Mouse (Mus musculus) B cell, adult 2 months (primary cell): Measurements from ENCODE around the gene Ptafr.
A peak's percentile ranks its signal among the peaks of the same experiment; 100 is the strongest.
"Not testable (repeated sequence)": the region's sequence is repeated elsewhere in the genome, so short reads cannot be mapped to it uniquely, and the experiment has no call there.

Experiments
- DNase-seq, 2 experiments: peaks; one replicate each; pipeline ENCODE4 v3.0.0; 2022

Ptafr gene

GRCm38 (mm10) chr4:132563261-132563660 is 606 bp upstream of the Ptafr start:
- DNase-seq = no peak

GRCm38 (mm10) chr4:132565089-132565747 is 1.4 kb downstream of the Ptafr start:
- DNase-seq = no peak

- no peak for DNase-seq
Measured at GRCm38 (mm10) chr4:132567361-132567779, 3.5 kb downstream of the Ptafr start.

DNA sequence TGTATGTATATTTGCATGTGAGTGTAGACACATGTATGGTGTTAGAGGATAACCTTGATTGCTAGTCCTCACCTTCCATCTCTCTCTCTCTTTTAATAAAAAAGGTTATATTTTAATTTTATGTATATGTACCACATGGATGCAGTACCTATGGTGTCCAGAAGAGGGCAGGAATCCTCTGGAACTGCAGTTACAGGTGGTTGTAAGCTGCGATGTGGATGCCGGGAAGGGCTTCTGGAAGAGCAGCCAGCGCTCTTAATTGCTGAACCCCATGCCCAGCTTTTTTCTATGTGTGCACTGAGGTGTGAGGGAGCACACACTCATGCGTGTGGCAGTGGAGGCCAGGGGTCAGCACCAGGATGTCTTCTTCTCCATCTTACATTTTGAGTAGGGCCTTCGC is 5.2 kb downstream of the Ptafr start:
- peak; percentile 54 to 55 for DNase-seq

DNA sequence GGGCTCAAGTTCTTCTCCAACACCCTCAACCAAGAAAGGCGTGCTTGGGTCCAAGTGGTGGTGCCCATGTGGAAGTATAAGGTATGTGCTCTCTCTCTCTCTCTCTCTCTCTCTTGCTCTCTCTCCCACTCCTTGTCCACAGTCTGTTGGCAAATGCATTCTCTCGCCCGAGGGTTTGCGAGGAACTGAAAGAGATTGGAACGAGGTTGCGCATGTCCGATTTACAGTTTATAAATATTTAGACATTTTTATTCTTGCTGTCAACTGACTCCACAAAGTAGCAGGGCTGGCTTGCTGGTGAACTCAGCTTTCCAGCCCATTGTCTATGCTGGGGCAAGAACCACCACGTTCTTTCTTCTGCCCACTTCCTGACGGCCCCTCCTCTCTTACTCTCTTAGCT is 7.3 kb downstream of the Ptafr start:
- DNase-seq = no peak

GRCm38 (mm10) chr4:132573327-132573726 is 9.5 kb downstream of the Ptafr start:
- peak; percentile 28 to 32 for DNase-seq

DNA sequence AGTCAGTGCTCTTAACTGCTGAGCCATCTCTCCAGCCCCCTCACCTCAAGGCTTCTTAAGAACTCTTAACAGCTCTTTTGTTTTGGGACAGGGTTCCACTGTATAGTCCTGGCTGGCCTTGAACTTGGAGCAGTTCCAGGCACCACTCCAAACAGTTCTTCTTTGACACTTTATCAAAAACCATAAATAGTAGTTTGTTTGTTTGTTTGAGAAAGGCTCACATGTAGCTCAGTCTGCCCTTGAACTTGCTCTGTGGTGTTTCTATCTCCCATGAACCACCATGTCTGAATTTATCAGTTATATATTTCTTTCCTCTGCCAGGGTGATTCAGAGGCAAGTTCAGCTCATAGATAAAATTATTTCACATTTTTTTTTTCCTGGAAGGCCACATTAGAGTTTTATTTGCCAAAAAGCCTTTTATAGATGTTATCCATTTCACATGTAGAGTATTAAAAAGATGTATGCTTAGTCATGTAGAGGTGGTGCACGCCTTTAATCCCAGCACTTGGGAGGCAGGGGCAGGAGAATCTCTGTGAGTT is 11.0 kb downstream of the Ptafr start:
- DNase-seq = no peak

DNA sequence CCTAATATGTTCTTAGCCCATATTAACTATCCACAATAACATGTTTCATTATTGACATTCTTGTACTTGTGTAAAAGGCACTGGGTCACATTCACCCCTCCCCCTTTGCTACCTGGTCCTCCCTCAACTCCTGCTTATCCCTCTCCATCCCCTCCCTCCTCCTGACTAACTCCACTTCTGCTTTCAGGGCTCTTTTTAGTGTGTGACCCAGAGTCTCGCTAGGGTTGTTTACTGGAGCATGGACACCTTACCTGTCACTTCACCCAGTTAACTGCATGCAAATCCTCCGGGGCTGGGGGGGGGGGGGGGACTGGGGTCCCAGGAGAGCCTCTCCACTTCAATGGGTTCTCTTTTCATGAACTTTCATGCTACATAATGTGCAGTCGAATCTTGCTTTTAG is 19.9 kb downstream of the Ptafr start:
- DNase-seq = peak; percentile 51 to 63

GRCm38 (mm10) chr4:132584975-132585374 is 21.1 kb downstream of the Ptafr start:
- no peak for DNase-seq

- peak; percentile 36 to 41 for DNase-seq
Measured at GRCm38 (mm10) chr4:132586282-132586681, 22.4 kb downstream of the Ptafr start.

GRCm38 (mm10) chr4:132588512-132588911 is 24.6 kb downstream of the Ptafr start:
- DNase-seq = peak in 1 of 2 experiments; percentile 28

GRCm38 (mm10) chr4:132590642-132591041 is 26.8 kb downstream of the Ptafr start:
- no peak for DNase-seq

DNA sequence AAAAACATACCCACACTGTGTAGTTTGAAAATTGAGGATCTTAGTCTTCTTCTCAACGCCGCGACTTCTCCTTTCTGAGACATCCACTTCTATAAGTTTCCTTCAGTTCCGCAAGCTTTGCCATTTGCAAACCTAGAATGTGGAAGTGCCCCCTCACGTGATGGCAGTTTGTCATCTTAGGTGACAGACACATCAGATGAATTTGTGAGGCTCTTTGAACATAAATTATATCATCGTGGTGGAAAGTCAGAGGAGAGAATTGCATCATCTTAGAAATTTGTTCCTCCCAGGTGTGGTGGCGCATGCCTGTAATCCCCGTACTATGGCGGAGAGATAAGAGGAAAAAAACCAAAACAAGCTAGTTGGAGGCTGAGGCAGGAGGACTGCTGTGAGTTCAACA is 29.1 kb downstream of the Ptafr start:
- peak; percentile 83 to 89 for DNase-seq

DNA sequence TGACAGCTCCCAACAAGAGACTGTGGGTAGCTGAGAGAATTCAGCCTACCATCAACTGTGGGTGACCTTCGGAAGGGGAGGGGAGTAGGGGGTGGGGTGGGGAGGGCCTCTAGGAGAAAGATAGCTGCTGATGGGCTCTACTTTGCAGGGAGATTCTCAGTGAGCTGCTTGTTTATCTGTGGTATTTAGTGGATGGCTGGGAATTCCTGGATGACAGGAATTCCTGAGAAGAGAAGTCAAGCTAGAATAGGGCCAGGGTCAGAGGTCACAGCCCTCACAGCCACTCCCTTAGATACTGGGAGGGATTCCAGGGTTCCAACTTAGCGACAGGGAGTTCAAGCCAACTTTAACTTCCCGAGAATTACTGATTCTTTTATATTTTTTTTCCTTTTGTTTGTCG is 30.3 kb downstream of the Ptafr start:
- DNase-seq = no peak

GRCm38 (mm10) chr4:132598861-132599260 is 35.0 kb downstream of the Ptafr start:
- no peak for DNase-seq

DNA sequence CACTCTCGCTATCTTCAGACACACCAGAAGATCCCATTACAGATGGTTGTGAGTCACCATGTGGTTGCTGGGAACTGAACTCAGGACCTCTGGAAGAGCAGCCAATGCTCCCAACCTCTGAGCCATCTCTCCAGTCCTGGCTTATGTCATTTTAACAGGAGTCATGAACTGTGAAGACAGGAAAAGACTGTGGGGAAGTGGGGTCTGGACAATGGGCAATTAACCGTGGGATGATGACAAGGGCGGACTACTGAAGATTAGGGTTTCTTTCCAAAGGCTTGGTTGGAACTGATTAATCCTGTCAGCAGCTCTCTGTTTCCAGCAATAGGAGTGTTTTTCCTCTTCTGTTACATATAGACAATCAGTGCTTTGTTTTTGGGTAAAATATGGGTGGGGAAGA is 35.9 kb downstream of the Ptafr start:
- DNase-seq = no peak

DNA sequence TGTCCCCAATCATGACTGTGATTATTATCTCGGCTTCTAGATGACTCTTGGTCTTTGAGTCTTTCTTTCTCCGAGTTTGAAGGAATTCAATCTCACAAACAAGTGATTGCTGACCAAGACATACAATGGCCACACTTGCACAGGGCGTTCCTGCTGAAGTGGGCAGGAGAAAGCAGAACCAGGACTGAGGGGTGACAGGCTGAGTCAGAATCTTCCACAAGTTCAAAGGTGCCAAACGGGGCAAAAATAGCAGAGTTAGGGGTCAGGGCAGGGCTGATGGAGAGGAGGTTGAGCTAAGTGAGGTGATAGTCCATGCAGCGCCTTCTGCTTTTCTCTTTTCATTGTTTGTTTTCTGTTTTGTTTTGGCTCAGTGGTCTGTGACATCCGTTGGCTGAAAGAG is 36.6 kb downstream of the Ptafr start:
- DNase-seq = no peak

GRCm38 (mm10) chr4:132601242-132601641 is 37.4 kb downstream of the Ptafr start:
- DNase-seq = not testable (repeated sequence)

- DNase-seq = no peak
Measured at GRCm38 (mm10) chr4:132603468-132603867, 39.6 kb downstream of the Ptafr start.

DNA sequence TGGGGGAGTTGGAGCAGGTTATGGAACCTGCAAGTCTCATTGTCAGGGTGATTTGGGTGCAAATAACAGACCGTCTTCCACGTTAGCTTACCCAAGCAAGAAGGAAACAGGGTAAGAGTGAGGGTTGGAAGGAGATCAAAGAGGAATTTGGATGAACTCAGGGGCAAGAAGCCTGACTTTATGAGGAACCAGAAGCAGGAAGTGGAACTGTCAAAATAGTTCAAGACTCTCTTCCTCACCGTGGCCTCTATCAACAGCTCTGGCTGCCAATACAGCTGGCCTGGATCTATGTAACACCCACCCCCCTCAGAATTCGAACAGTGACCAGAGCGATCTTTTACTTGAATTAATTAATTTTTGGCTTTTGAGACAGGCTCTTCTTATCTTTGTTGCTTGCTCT is 41.9 kb downstream of the Ptafr start:
- no peak for DNase-seq

- no peak for DNase-seq
Measured at GRCm38 (mm10) chr4:132608147-132608546, 44.3 kb downstream of the Ptafr start.

DNA sequence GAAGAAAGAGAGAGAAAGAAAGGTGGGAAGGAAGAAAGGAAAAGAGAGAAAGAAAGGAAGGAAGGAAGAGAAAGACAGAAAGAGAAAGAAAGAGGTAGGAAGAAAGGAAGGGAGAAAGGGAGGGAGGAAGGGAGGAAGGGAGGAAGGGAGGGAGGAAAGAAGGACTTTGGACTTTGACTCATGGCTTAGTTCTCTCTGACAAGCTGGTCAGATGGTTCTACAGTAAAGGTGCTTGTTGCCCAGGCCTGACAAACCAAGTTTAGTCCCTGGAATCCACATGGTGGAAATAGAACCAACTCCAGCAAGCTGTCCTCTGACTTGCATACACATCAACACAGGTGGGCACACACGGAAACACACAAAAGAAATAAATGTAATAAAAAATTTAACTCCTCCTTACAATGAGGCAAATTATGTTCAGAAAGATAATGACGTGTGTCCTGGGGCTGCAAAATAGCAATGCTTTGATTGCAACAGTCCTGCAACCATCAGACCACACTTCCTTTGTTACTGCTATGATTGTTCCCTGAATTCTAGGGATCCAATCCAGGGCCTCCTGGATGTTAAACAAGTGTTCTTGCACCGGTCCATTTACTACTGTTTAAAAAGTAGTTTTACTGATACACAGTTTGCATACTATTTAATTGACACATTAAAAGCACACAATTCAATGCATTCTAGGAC is 46.6 kb downstream of the Ptafr start:
- no peak for DNase-seq

- DNase-seq = no peak
Measured at GRCm38 (mm10) chr4:132611320-132611719, 47.5 kb downstream of the Ptafr start.

GRCm38 (mm10) chr4:132617873-132618272 is 54.0 kb downstream of the Ptafr start:
- DNase-seq = no peak
